Mouse (Mus musculus): ENCODE data around the gene Naxe. TPM values are rescaled to one million over a fixed set of nuclear protein-coding genes. Genes with fewer than 3 reads are reported as not detected.

The Naxe gene
- total and polyA plus RNA-seq, 2 experiments, result 94.0 to 105 TPM

DNA sequence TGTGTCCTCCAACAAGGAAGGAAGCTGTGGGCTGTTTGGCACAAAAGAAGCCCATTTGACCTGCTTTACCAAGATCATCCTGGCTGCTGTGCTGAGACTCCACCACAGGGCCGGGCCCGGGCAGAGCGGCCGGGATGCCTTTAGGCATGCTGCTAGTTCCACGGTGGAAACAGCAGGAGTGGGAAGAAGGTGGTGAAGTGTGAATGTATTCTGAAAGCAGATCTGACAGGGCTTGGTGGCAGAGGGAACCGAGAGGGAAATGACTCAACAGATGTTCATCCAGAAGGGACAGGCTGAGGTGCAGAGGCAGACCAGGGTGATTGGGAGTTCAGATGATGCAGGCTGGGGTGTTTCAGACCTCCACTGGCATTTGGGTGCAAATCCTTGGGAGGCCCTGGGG, 39.4 kb upstream of the Naxe start:
- Histone ChIP-seq H3K9ac (ENCODE audit: low read depth, low read length) (no peak overlapping the region), H3K27ac (replicated peaks; ENCODE audit: insufficient read depth, low read depth, low read length) (no peak overlapping the region), H3K4me3 (ENCODE audit: insufficient read depth, low read depth, low read length) (no peak overlapping the region), H3K4me1 (ENCODE audit: control insufficient read depth, insufficient read depth, low read length) (no peaks in the 10 kb centered on the region), H3K27me3 (ENCODE audit: control insufficient read depth, insufficient read depth, low read length) (no peaks in the 10 kb centered on the region), H3K79me2 (ENCODE audit: control insufficient read depth, insufficient read depth, low read length) (no peaks in the 10 kb centered on the region), H3K36me3 (ENCODE audit: control insufficient read depth, insufficient read depth, low read length) (no peaks in the 10 kb centered on the region)
- WGBS, result 89% methylated on average over 6 of the region's 6 CpGs
- TF ChIP-seq POLR2A (IDR thresholded peaks at IDR 0.05; ENCODE audit: extremely low read depth, insufficient read depth, low read length) (no peak), CTCF (IDR thresholded peaks at IDR 0.05; ENCODE audit: low read depth, low read length) (no peak)
- DNase-seq (ENCODE audit: extremely low read depth, low read depth, low spot score), result no peak

DNA sequence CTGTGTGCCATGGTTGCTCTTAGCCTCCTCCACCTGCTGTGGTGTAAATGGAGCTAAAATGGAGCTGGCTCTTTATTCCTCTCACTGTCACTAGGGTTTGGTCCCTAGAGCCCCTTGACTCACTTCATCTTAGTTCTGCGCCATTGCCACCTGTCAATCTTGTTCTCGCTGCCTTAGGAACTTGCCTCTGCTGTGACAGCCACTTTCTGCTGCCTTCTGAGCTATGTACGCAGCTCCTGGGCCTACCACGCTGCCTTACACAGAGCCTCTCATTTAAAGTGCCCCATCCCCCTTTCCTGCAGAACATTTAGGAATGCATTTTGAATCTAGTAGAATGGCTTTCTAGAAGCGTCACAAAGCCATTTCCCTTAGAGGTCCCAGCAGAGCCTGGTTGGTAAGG, 35.8 kb upstream of the Naxe start:
- Histone ChIP-seq H3K9ac (ENCODE audit: low read depth, low read length) (no peak overlapping the region), H3K36me3 (ENCODE audit: control insufficient read depth, insufficient read depth, low read length) (no peaks in the 10 kb centered on the region), H3K79me2 (ENCODE audit: control insufficient read depth, insufficient read depth, low read length) (no peaks in the 10 kb centered on the region), H3K4me3 (ENCODE audit: insufficient read depth, low read depth, low read length) (no peak overlapping the region), H3K27me3 (ENCODE audit: control insufficient read depth, insufficient read depth, low read length) (no peaks in the 10 kb centered on the region), H3K4me1 (ENCODE audit: control insufficient read depth, insufficient read depth, low read length) (no peaks in the 10 kb centered on the region), H3K27ac (replicated peaks; ENCODE audit: insufficient read depth, low read depth, low read length) (no peak overlapping the region)
- DNase-seq (ENCODE audit: extremely low read depth, low read depth, low spot score), result no peak
- 98% methylated on average over 5 of the region's 5 CpGs for WGBS
- TF ChIP-seq CTCF (IDR thresholded peaks at IDR 0.05; ENCODE audit: low read depth, low read length) (no peak), POLR2A (IDR thresholded peaks at IDR 0.05; ENCODE audit: extremely low read depth, insufficient read depth, low read length) (no peak)

DNA sequence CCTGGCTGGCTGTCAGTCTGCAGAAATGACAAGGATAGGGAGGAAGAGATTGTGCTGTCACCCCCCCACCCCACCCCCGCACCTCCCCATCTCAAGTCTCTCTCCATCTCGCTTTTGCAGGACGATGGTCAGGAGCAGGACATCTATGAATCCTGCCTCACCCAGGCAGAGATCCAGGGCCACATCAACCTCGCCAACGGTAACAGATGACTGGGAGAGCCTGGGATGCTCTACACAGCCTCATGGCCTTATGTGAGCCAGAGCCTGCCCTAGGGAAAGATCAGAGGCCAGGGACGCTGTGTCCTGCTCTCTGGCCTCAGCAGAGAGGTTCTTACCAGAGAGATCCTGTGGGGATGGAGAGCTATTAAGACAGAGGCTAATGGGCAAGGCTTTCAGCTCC, 32.3 kb upstream of the Naxe start:
- DNase-seq (ENCODE audit: extremely low read depth, low read depth, low spot score), result no peak
- 97% methylated on average over 6 of the region's 6 CpGs for WGBS
- no peak for TF ChIP-seq POLR2A (IDR thresholded peaks at IDR 0.05; ENCODE audit: extremely low read depth, insufficient read depth, low read length)
- no peaks in the 10 kb centered on the region for H3K4me1 ChIP-seq (ENCODE audit: control insufficient read depth, insufficient read depth, low read length)
- no peaks in the 10 kb centered on the region for H3K79me2 ChIP-seq (ENCODE audit: control insufficient read depth, insufficient read depth, low read length)
- no peak overlapping the region for H3K27ac ChIP-seq (replicated peaks; ENCODE audit: insufficient read depth, low read depth, low read length)
- no peak overlapping the region for H3K9ac ChIP-seq (ENCODE audit: low read depth, low read length)
- H3K4me3 ChIP-seq (ENCODE audit: insufficient read depth, low read depth, low read length), result no peak overlapping the region
- no peaks in the 10 kb centered on the region for H3K36me3 ChIP-seq (ENCODE audit: control insufficient read depth, insufficient read depth, low read length)
- H3K27me3 ChIP-seq (ENCODE audit: control insufficient read depth, insufficient read depth, low read length), result no peaks in the 10 kb centered on the region

DNA sequence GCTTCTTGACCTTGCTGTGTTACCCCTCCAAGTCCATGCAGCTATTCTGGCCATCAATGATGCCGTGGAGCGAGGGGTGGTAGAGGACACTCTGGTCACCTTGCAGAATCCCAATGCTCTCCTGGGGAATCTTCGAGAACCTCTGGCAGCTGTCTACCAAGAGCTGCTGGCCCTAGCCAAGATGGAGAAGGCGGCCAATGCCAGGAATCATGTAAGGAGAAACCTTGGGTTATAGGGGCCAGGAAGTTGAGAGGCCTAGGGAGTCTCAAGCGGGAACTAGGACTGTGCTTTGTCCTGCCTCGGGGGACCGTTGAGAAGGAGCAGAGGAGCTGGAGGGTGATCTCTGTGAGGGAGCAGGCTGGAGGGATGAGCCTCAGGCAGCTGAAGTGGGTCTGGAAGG, 31.8 kb upstream of the Naxe start:
- H3K4me1 ChIP-seq (ENCODE audit: control insufficient read depth, insufficient read depth, low read length), result no peaks in the 10 kb centered on the region
- no peak for TF ChIP-seq POLR2A (IDR thresholded peaks at IDR 0.05; ENCODE audit: extremely low read depth, insufficient read depth, low read length)
- TF ChIP-seq CTCF (IDR thresholded peaks at IDR 0.05; ENCODE audit: low read depth, low read length), result no peak
- H3K27ac ChIP-seq (replicated peaks; ENCODE audit: insufficient read depth, low read depth, low read length), result no peak overlapping the region
- DNase-seq (ENCODE audit: extremely low read depth, low read depth, low spot score), result no peak
- H3K9ac ChIP-seq (ENCODE audit: low read depth, low read length), result no peak overlapping the region
- WGBS, result 96% methylated on average over 7 of the region's 7 CpGs
- H3K4me3 ChIP-seq (ENCODE audit: insufficient read depth, low read depth, low read length), result no peak overlapping the region
- no peaks in the 10 kb centered on the region for H3K79me2 ChIP-seq (ENCODE audit: control insufficient read depth, insufficient read depth, low read length)
- H3K27me3 ChIP-seq (ENCODE audit: control insufficient read depth, insufficient read depth, low read length), result no peaks in the 10 kb centered on the region
- H3K36me3 ChIP-seq (ENCODE audit: control insufficient read depth, insufficient read depth, low read length), result no peaks in the 10 kb centered on the region

DNA sequence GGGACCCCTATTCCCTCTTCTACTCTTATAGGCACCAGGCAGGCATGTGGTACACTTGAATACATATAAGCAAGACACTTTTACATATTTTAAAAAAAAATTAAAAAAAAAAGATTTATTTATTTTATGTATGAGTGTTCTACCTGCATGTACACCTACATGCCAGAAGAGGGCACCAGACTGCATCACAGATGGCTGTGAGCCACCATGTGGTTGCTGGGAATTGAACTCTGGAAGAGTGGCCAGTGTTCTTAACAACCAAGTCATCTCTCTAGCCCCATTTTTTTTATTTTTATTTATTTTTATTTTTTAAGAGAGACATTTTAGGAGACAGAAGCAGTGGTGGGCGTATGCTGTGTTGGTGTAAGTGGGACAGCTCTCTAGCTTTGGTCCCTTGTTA, 29.4 kb upstream of the Naxe start:
- Histone ChIP-seq H3K27ac (replicated peaks; ENCODE audit: insufficient read depth, low read depth, low read length) (no peak overlapping the region), H3K79me2 (ENCODE audit: control insufficient read depth, insufficient read depth, low read length) (no peaks in the 10 kb centered on the region), H3K4me3 (ENCODE audit: insufficient read depth, low read depth, low read length) (no peak overlapping the region), H3K36me3 (ENCODE audit: control insufficient read depth, insufficient read depth, low read length) (no peaks in the 10 kb centered on the region), H3K4me1 (ENCODE audit: control insufficient read depth, insufficient read depth, low read length) (no peaks in the 10 kb centered on the region), H3K9ac (ENCODE audit: low read depth, low read length) (no peak overlapping the region), H3K27me3 (ENCODE audit: control insufficient read depth, insufficient read depth, low read length) (no peaks in the 10 kb centered on the region)
- DNase-seq (ENCODE audit: extremely low read depth, low read depth, low spot score), result peak; percentile 31
- WGBS, result 97% methylated on average over 1 of the region's 1 CpGs
- no peak for TF ChIP-seq POLR2A (IDR thresholded peaks at IDR 0.05; ENCODE audit: extremely low read depth, insufficient read depth, low read length)
- TF ChIP-seq CTCF (IDR thresholded peaks at IDR 0.05; ENCODE audit: low read depth, low read length), result peak; percentile 59; the same call in 1 of the 2 replicates

DNA sequence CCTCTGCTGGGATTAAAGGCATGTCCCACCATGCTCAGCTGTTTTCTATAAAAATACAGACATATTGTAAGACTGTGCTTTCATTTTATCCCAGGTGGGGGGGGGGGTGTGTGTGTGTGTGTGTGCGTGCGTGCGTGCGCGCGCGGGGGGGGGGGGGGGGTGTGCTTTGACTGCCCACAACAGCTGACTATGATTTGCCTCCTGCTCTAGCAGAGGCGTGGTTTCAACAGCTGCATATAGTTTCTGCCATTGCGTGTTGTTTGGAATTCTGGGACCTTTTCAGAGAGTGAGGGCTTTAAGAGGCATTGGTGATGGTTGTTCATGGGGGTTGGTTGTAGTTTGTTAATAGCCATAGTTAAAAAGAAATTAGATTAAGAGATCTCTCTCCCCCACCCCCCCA, 27.2 kb upstream of the Naxe start:
- no peaks in the 10 kb centered on the region for H3K36me3 ChIP-seq (ENCODE audit: control insufficient read depth, insufficient read depth, low read length)
- no peak overlapping the region for H3K27ac ChIP-seq (replicated peaks; ENCODE audit: insufficient read depth, low read depth, low read length)
- H3K27me3 ChIP-seq (ENCODE audit: control insufficient read depth, insufficient read depth, low read length), result no peaks in the 10 kb centered on the region
- TF ChIP-seq CTCF (IDR thresholded peaks at IDR 0.05; ENCODE audit: low read depth, low read length) (no peak), POLR2A (IDR thresholded peaks at IDR 0.05; ENCODE audit: extremely low read depth, insufficient read depth, low read length) (no peak)
- no peaks in the 10 kb centered on the region for H3K4me1 ChIP-seq (ENCODE audit: control insufficient read depth, insufficient read depth, low read length)
- 93% methylated on average over 6 of the region's 9 CpGs for WGBS
- no peaks in the 10 kb centered on the region for H3K79me2 ChIP-seq (ENCODE audit: control insufficient read depth, insufficient read depth, low read length)
- no peak overlapping the region for H3K9ac ChIP-seq (ENCODE audit: low read depth, low read length)
- no peak overlapping the region for H3K4me3 ChIP-seq (ENCODE audit: insufficient read depth, low read depth, low read length)
- DNase-seq (ENCODE audit: extremely low read depth, low read depth, low spot score), result no peak

All from liver, adult 2 months (tissue).